Mouse (Mus musculus): Measurements from ENCODE around the gene Olfr789.

Olfr789 gene

DNA sequence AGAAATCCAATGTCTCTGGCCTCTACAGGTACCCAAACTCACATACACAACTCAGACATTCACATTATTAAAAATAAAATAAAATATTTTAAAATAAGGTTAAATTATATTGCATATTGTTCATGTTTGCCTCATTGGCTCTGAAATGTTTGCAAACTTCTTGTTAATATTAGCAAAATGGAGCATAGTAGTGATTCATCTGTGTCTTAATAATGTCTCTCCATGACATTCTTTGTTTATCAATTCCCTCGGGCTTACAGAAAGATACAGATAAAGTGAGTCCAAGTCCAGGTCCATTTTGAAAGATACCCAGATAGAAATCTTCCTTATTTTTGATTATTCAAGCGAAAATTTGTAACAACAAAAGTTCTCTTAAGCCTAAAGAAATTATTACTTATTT is at the start of gene Olfr789:
Gene Olfr789, plus strand, starts transcription at position 301 of the 400 bp plus-strand sequence.
- DNase-seq (ENCODE audit: low read depth, low spot score): no peak

GRCm38 (mm10) chr10:129461562-129461961 is 23.0 kb upstream of the Olfr789 start, which contains the start of gene Olfr787:
Gene Olfr787 (plus strand): TSS chr10:129461862.
- DNase-seq (ENCODE audit: low read depth, low spot score): no peak

- DNase-seq (ENCODE audit: low read depth, low spot score): no peak
Observed at GRCm38 (mm10) chr10:129470698-129471097, 13.9 kb upstream of the Olfr789 start, which contains the start of gene Olfr788. Gene Olfr788 (plus strand): TSS chr10:129470998.

- DNase-seq (ENCODE audit: low read depth, low spot score): no peak
Observed at GRCm38 (mm10) chr10:129473256-129473655, 11.3 kb upstream of the Olfr789 start.

GRCm38 (mm10) chr10:129473723-129474122 is 10.8 kb upstream of the Olfr789 start:
- DNase-seq (ENCODE audit: low read depth, low spot score): no peak

GRCm38 (mm10) chr10:129490101-129490500 is 5.5 kb downstream of the Olfr789 start:
- DNase-seq (ENCODE audit: low read depth, low spot score): no peak

GRCm38 (mm10) chr10:129498192-129498591 is 13.6 kb downstream of the Olfr789 start, which contains the start of gene Olfr790:
Gene Olfr790 (plus strand): TSS chr10:129498492.
- DNase-seq (ENCODE audit: low read depth, low spot score): no peak

GRCm38 (mm10) chr10:129521492-129521891 is 36.9 kb downstream of the Olfr789 start, which contains the start of gene Olfr791:
Gene Olfr791 (plus strand): TSS chr10:129521792.
- DNase-seq (ENCODE audit: low read depth, low spot score): no peak

GRCm38 (mm10) chr10:129538862-129539261 is 54.3 kb downstream of the Olfr789 start, which contains the start of gene Olfr792:
Gene Olfr792 (plus strand): TSS chr10:129539162.
- no peak for DNase-seq (ENCODE audit: low read depth, low spot score)
